Mouse (Mus musculus): ENCODE data around the gene Trim25. TPM values are rescaled to one million over a fixed set of nuclear protein-coding genes. Genes with fewer than 3 reads are reported as not detected.

Gene Trim25
- polyA plus RNA-seq, 1 experiment from 2014 or later: 14.9 TPM

- no peak overlapping the region for H3K9ac ChIP-seq (ENCODE audit: low read depth, low read length)
- no peak for ATAC-seq (replicated peaks; ENCODE audit: insufficient number of reproducible peaks, low FRiP score, low TSS enrichment)
- no peaks in the 10 kb centered on the region for H3K36me3 ChIP-seq (ENCODE audit: control insufficient read depth, insufficient read depth, low read length)
- no peak overlapping the region for H3K4me2 ChIP-seq
- H3K9me3 ChIP-seq (replicated peaks; ENCODE audit: control insufficient read depth, low read length): no peaks in the 10 kb centered on the region
- H3K4me3 ChIP-seq (ENCODE audit: low read depth, low read length): no peak overlapping the region
- peaks cover 18% of the 10 kb centered on the region for H3K4me1 ChIP-seq (ENCODE audit: control insufficient read depth, insufficient read depth, low read length)
- H3K27ac ChIP-seq (ENCODE audit: low read depth, low read length): no peak overlapping the region; the same call in 1 of the 2 replicates
- WGBS (ENCODE audit: insufficient replicate concordance): 67% methylated on average over 10 of the region's 10 CpGs
- H3K27me3 ChIP-seq (ENCODE audit: control insufficient read depth, insufficient read depth, low read length): no peaks in the 10 kb centered on the region
Observed at GRCm38 (mm10) chr11:89023477-89023876, 24.3 kb downstream of the Trim25 start.

DNA sequence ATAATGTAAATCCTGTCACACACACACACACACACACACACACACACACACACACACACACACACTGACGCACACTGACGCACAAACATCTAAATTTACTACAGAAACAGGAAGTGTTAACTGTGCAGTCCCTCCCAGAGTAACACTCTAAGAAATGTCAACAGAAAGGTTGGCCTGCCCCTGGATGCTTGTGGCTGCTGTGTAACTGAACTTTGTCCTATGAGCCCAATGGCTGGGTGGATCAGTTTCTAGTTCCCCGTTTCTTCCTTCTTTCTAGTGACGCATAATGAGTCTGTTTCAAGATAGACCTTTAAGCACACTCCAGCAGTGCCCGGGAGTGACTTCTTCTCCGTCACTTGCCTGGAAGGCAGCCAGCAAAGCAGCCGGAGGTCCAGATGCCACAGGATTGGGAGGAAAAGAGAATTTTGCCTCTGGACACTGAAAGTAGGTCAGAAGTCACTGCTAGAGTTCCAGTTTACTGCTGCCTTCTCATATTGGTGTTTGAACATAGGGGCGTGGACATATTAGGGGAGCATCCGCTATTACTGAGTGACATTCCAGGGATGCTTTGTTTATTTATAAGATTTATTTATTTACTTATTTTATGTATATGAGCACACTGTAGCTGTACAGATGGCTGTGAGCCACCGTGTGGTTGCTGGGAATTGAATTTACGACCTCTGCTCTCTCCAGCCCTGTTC lies 25.2 kb downstream of the Trim25 start:
- H3K27me3 ChIP-seq (ENCODE audit: control insufficient read depth, insufficient read depth, low read length): no peaks in the 10 kb centered on the region
- H3K9ac ChIP-seq (ENCODE audit: low read depth, low read length): no peak overlapping the region
- 63% methylated on average over 11 of the region's 11 CpGs for WGBS (ENCODE audit: insufficient replicate concordance)
- H3K36me3 ChIP-seq (ENCODE audit: control insufficient read depth, insufficient read depth, low read length): no peaks in the 10 kb centered on the region
- H3K4me2 ChIP-seq: no peak overlapping the region
- H3K4me1 ChIP-seq (ENCODE audit: control insufficient read depth, insufficient read depth, low read length): peaks cover 23% of the 10 kb centered on the region
- ATAC-seq (replicated peaks; ENCODE audit: insufficient number of reproducible peaks, low FRiP score, low TSS enrichment): no peak
- no peaks in the 10 kb centered on the region for H3K9me3 ChIP-seq (replicated peaks; ENCODE audit: control insufficient read depth, low read length)
- H3K27ac ChIP-seq (ENCODE audit: low read depth, low read length): peak overlapping the region; percentile 62
- no peak overlapping the region for H3K4me3 ChIP-seq (ENCODE audit: low read depth, low read length)

DNA sequence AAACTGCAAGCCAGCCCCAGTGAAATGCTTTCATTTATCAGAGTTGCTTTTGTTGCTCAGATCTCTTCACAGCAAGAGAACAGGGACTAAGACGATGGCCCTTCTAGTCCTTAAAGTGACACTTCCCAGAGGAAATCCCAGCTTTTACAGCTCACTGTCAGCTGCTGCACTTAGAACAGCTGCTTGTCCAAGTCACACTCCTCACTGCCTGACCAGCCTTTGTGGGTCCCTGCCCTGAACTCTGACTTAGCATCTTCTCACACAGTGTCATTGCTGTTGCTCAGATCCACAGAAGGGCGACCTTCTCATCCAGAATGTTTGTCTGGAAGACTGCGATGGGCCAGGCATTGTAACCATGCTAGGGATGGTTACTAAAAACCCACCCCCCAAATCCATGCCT lies 26.4 kb downstream of the Trim25 start:
- no peaks in the 10 kb centered on the region for H3K36me3 ChIP-seq (ENCODE audit: control insufficient read depth, insufficient read depth, low read length)
- H3K27ac ChIP-seq (ENCODE audit: low read depth, low read length): no peak overlapping the region
- no peaks in the 10 kb centered on the region for H3K27me3 ChIP-seq (ENCODE audit: control insufficient read depth, insufficient read depth, low read length)
- WGBS (ENCODE audit: insufficient replicate concordance): 70% methylated on average over 3 of the region's 3 CpGs
- no peak for ATAC-seq (replicated peaks; ENCODE audit: insufficient number of reproducible peaks, low FRiP score, low TSS enrichment)
- H3K4me2 ChIP-seq: no peak overlapping the region
- no peak overlapping the region for H3K9ac ChIP-seq (ENCODE audit: low read depth, low read length)
- H3K9me3 ChIP-seq (replicated peaks; ENCODE audit: control insufficient read depth, low read length): no peaks in the 10 kb centered on the region
- peaks cover 23% of the 10 kb centered on the region for H3K4me1 ChIP-seq (ENCODE audit: control insufficient read depth, insufficient read depth, low read length)
- H3K4me3 ChIP-seq (ENCODE audit: low read depth, low read length): no peak overlapping the region

- H3K4me1 ChIP-seq (ENCODE audit: control insufficient read depth, insufficient read depth, low read length): peaks cover 22% of the 10 kb centered on the region
- 84% methylated on average over 3 of the region's 3 CpGs for WGBS (ENCODE audit: insufficient replicate concordance)
Observed at GRCm38 (mm10) chr11:89026117-89026516, 26.9 kb downstream of the Trim25 start.

GRCm38 (mm10) chr11:89027955-89028361 lies 28.8 kb downstream of the Trim25 start:
- Histone ChIP-seq H3K27me3 (ENCODE audit: control insufficient read depth, insufficient read depth, low read length) (no peaks in the 10 kb centered on the region), H3K4me3 (ENCODE audit: low read depth, low read length) (no peak overlapping the region), H3K4me1 (ENCODE audit: control insufficient read depth, insufficient read depth, low read length) (peaks cover 11% of the 10 kb centered on the region), H3K4me2 (no peak overlapping the region), H3K27ac (ENCODE audit: low read depth, low read length) (no peak overlapping the region), H3K9ac (ENCODE audit: low read depth, low read length) (no peak overlapping the region), H3K36me3 (ENCODE audit: control insufficient read depth, insufficient read depth, low read length) (no peaks in the 10 kb centered on the region), H3K9me3 (replicated peaks; ENCODE audit: control insufficient read depth, low read length) (no peaks in the 10 kb centered on the region)
- WGBS (ENCODE audit: insufficient replicate concordance): 76% methylated on average over 10 of the region's 10 CpGs
- no peak for ATAC-seq (replicated peaks; ENCODE audit: insufficient number of reproducible peaks, low FRiP score, low TSS enrichment)

More at GRCm38 (mm10) chr11:89026117-89026516, 26.9 kb downstream of the Trim25 start:
- H3K4me2 ChIP-seq: no peak overlapping the region
- no peaks in the 10 kb centered on the region for H3K9me3 ChIP-seq (replicated peaks; ENCODE audit: control insufficient read depth, low read length)
- no peak for ATAC-seq (replicated peaks; ENCODE audit: insufficient number of reproducible peaks, low FRiP score, low TSS enrichment)
- no peak overlapping the region for H3K4me3 ChIP-seq (ENCODE audit: low read depth, low read length)
- no peak overlapping the region for H3K9ac ChIP-seq (ENCODE audit: low read depth, low read length)
- H3K36me3 ChIP-seq (ENCODE audit: control insufficient read depth, insufficient read depth, low read length): no peaks in the 10 kb centered on the region
- no peak overlapping the region for H3K27ac ChIP-seq (ENCODE audit: low read depth, low read length)
- no peaks in the 10 kb centered on the region for H3K27me3 ChIP-seq (ENCODE audit: control insufficient read depth, insufficient read depth, low read length)

- H3K9ac ChIP-seq (ENCODE audit: low read depth, low read length): no peak overlapping the region
- ATAC-seq (replicated peaks; ENCODE audit: insufficient number of reproducible peaks, low FRiP score, low TSS enrichment): peak; percentile 60; the same call in 1 of the 2 replicates
- no peak overlapping the region for H3K4me2 ChIP-seq
- no peaks in the 10 kb centered on the region for H3K9me3 ChIP-seq (replicated peaks; ENCODE audit: control insufficient read depth, low read length)
- 14% methylated on average over 10 of the region's 10 CpGs for WGBS (ENCODE audit: insufficient replicate concordance)
- H3K4me3 ChIP-seq (ENCODE audit: low read depth, low read length): no peak overlapping the region
- H3K27me3 ChIP-seq (ENCODE audit: control insufficient read depth, insufficient read depth, low read length): no peaks in the 10 kb centered on the region
- H3K4me1 ChIP-seq (ENCODE audit: control insufficient read depth, insufficient read depth, low read length): peaks cover 11% of the 10 kb centered on the region
- no peaks in the 10 kb centered on the region for H3K36me3 ChIP-seq (ENCODE audit: control insufficient read depth, insufficient read depth, low read length)
- H3K27ac ChIP-seq (ENCODE audit: low read depth, low read length): peak overlapping the region; percentile 50; the same call in 1 of the 2 replicates
Observed at GRCm38 (mm10) chr11:89028871-89029405, 29.8 kb downstream of the Trim25 start.

GRCm38 (mm10) chr11:89030552-89030951 lies 31.4 kb downstream of the Trim25 start:
- Histone ChIP-seq H3K27me3 (ENCODE audit: control insufficient read depth, insufficient read depth, low read length) (no peaks in the 10 kb centered on the region), H3K4me3 (ENCODE audit: low read depth, low read length) (no peak overlapping the region), H3K36me3 (ENCODE audit: control insufficient read depth, insufficient read depth, low read length) (no peaks in the 10 kb centered on the region), H3K27ac (ENCODE audit: low read depth, low read length) (no peak overlapping the region), H3K9ac (ENCODE audit: low read depth, low read length) (no peak overlapping the region), H3K4me2 (no peak overlapping the region), H3K9me3 (replicated peaks; ENCODE audit: control insufficient read depth, low read length) (no peaks in the 10 kb centered on the region), H3K4me1 (ENCODE audit: control insufficient read depth, insufficient read depth, low read length) (peaks cover 5% of the 10 kb centered on the region; the same call in 1 of the 2 replicates)
- WGBS (ENCODE audit: insufficient replicate concordance): 76% methylated on average over 6 of the region's 6 CpGs
- ATAC-seq (replicated peaks; ENCODE audit: insufficient number of reproducible peaks, low FRiP score, low TSS enrichment): no peak

GRCm38 (mm10) chr11:89031189-89031588 lies 32.0 kb downstream of the Trim25 start:
- H3K4me1 ChIP-seq (ENCODE audit: control insufficient read depth, insufficient read depth, low read length): peaks cover 5% of the 10 kb centered on the region; the same call in 1 of the 2 replicates
- 57% methylated on average over 1 of the region's 1 CpGs for whole genome bisulfite sequencing (ENCODE audit: insufficient replicate concordance)
- no peak overlapping the region for H3K4me3 ChIP-seq (ENCODE audit: low read depth, low read length)
- ATAC-seq (replicated peaks; ENCODE audit: insufficient number of reproducible peaks, low FRiP score, low TSS enrichment): no peak
- H3K4me2 ChIP-seq: no peak overlapping the region
- no peak overlapping the region for H3K9ac ChIP-seq (ENCODE audit: low read depth, low read length)
- no peaks in the 10 kb centered on the region for H3K27me3 ChIP-seq (ENCODE audit: control insufficient read depth, insufficient read depth, low read length)
- H3K9me3 ChIP-seq (replicated peaks; ENCODE audit: control insufficient read depth, low read length): no peaks in the 10 kb centered on the region
- H3K36me3 ChIP-seq (ENCODE audit: control insufficient read depth, insufficient read depth, low read length): no peaks in the 10 kb centered on the region
- no peak overlapping the region for H3K27ac ChIP-seq (ENCODE audit: low read depth, low read length)

- no peaks in the 10 kb centered on the region for H3K9me3 ChIP-seq (replicated peaks; ENCODE audit: control insufficient read depth, low read length)
- no peak overlapping the region for H3K27ac ChIP-seq (ENCODE audit: low read depth, low read length)
- no peak overlapping the region for H3K4me3 ChIP-seq (ENCODE audit: low read depth, low read length)
- no peak overlapping the region for H3K9ac ChIP-seq (ENCODE audit: low read depth, low read length)
- no peaks in the 10 kb centered on the region for H3K27me3 ChIP-seq (ENCODE audit: control insufficient read depth, insufficient read depth, low read length)
- no peaks in the 10 kb centered on the region for H3K4me1 ChIP-seq (ENCODE audit: control insufficient read depth, insufficient read depth, low read length)
- no peak overlapping the region for H3K4me2 ChIP-seq
- H3K36me3 ChIP-seq (ENCODE audit: control insufficient read depth, insufficient read depth, low read length): no peaks in the 10 kb centered on the region
- no peak for ATAC-seq (replicated peaks; ENCODE audit: insufficient number of reproducible peaks, low FRiP score, low TSS enrichment)
Observed at GRCm38 (mm10) chr11:89034592-89034991, 35.4 kb downstream of the Trim25 start.
